Mouse (Mus musculus) MN1 (cell line): ENCODE results near the gene Tnik.

Experiments used
- DNase-seq: peaks from one replicate; pipeline ENCODE4 v3.0.0-alpha.2; 2016; ENCODE audit warnings: low spot score

Gene Tnik

DNA sequence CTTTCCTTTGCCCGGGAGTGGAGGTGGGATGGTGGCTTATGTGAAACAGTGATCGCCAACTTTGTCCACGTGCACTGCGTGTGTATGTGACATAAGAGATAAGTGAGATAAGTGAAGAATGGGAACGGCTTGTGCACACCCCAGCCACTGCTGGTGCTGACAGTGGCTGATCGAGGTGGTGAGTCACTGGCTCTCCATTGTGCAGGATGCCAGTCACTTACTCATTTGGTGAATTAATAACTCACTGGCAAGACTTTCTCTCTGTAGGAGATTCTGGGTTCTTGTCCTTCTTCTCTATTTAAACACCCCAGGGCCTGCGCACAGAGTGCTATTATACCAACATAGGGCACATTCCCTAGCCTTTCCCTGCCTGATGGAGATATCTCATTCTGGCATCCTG, 458.8 kb downstream of the Tnik start:
- DNase-seq, result no peak

DNA sequence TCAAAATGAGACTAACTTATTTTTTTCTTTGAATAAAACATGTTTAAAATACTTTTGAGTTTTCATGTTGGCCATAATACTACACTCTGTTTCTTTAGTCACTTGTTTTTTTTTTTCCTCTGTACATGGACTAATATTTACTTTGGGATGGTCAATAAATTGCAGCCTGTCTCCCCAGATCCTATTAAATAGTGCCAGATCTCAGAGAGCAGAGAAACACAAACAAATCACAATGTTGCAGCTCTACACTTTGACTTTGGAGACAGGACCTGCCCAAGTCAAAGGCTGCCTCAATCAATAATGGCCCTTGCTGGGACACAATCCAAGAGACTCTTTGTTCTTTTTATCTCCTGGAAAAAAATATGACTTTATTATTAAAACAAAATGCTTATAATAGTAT, 459.5 kb downstream of the Tnik start:
- no peak for DNase-seq

DNA sequence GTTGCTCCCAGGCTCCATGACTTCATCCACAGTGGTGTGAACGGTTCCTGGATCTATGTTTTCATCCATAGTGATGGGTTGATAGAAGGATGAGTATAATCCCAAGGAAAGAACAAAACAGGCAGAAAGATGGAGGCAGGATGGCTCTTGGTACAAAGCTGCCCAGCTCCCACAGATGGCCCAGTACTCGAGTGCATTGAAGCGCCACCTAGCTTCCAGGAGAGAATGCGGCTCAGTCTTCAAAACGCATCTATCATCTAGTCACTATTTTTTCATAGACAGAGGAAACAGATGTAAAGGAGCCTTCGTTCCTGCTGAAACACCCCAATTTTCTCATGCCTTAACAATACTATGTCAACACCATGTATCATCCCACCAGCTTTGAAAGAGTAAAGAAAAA, 460.5 kb downstream of the Tnik start:
- DNase-seq, result no peak

DNA sequence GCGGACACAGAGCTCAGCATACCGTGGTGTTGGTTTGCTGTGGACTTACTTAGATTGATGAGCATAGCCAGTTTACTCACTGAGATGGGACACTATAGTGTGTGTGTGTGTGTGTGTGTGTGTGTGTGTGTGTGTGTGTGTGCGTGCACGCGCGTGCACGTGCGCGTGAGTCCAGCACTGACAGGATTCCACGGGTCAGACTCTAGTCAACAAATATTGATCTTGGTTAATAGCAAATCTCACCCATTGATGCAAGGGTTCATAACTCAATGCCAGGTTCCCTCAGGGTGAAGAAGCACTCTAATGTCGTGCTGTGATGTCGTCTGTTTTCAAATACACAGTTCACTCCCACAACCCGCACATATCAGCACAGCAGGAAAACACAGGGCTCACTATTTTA, 462.2 kb downstream of the Tnik start:
- DNase-seq, result no peak
